ENCODE assay signal across 8 mouse cellular contexts in the genomic region with DNA sequence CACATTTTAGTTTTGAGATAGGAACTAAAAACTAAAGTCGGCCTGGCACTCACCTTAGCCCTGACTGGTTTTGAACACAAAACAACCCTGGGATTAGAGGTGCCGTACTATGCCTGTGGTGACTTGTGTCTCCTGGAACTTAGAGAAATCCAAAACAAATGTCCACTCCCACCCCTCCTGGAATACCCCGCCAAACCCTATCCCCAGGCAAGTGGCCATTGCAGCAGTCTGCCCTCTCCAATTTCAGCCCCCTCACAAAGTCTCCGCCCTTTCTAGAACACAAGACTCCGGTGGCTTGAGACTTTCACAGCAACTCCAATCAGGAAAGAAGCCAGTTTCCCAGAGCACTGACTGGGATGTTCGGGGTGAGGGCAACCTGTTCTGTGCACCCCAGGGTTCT. TPM values are rescaled to one million over a fixed set of nuclear protein-coding genes. Genes with fewer than 3 reads are reported as not detected.
DNase-seq lines count a peak whose midpoint lies in the region; ATAC-seq and TF ChIP-seq lines count a peak whose summit lies in the region.

A gene (plus strand): TSS at position 275 of the 400 bp plus-strand sequence.

- TF ChIP-seq EP300 in ES-Bruce4 (IDR thresholded peaks at IDR 0.05; ENCODE audit: insufficient read depth, low read depth, low read length): no peak

- H3K4me1 ChIP-seq in ES-Bruce4 (ENCODE audit: control insufficient read depth, insufficient read depth, low read length): peaks cover 3% of the 10 kb centered on the region
- peaks cover 28% of the 10 kb centered on the region for H3K4me1 ChIP-seq in forebrain, embryonic 10.5 days
- peaks cover 13% of the 10 kb centered on the region for H3K4me1 ChIP-seq in limb, embryonic 15.5 days
- peaks cover 8% of the 10 kb centered on the region; the same call in 1 of the 2 replicates for H3K4me1 ChIP-seq in stomach, embryonic 15.5 days

- 33% methylated on average over 6 of the region's 6 CpGs for WGBS in forebrain, embryonic 10.5 days
- WGBS in limb, embryonic 15.5 days: 21% methylated on average over 6 of the region's 6 CpGs
- 32% methylated on average over 6 of the region's 6 CpGs for WGBS in stomach, embryonic 15.5 days

- peak within 1 kb of the TSS; percentile 89 for H3K9ac ChIP-seq in ES-Bruce4 (ENCODE audit: low read depth, poor library complexity, severe bottlenecking)
- H3K9ac ChIP-seq in limb, embryonic 15.5 days: peak within 1 kb of the TSS; percentile 95
- peak within 1 kb of the TSS; percentile 86 for H3K9ac ChIP-seq in stomach, embryonic 15.5 days

- peak; percentile 4; the same call in 1 of the 2 replicates for ATAC-seq in frontal cortex, adult (ENCODE audit: low TSS enrichment)
- no peak for ATAC-seq in limb, embryonic 15.5 days (ENCODE audit: insufficient number of reproducible peaks, low FRiP score, low TSS enrichment, low read depth)
- ATAC-seq in stomach, embryonic 15.5 days (ENCODE audit: insufficient read depth, low FRiP score, low read depth): no peak; the same call in 1 of the 2 replicates

- no peak for TF ChIP-seq POLR2A in ES-Bruce4 (IDR thresholded peaks at IDR 0.05; ENCODE audit: insufficient read depth, low read length)

- no peak for DNase-seq in frontal cortex, postnatal 14 days (ENCODE audit: low spot score in 2 of 2)
- DNase-seq in forebrain, embryonic 10.5 days (ENCODE audit: extremely low spot score, low spot score): no peak
- DNase-seq in heart, postnatal 4 days: no peak
- DNase-seq in retina, embryonic 14.5 days (ENCODE audit: low spot score): no peak

- H3K27ac ChIP-seq in ES-Bruce4 (ENCODE audit: insufficient read depth, low read length): peak within 1 kb of the TSS; percentile 52
- peak within 1 kb of the TSS; percentile 97 for H3K27ac ChIP-seq in forebrain, embryonic 10.5 days
- H3K27ac ChIP-seq in limb, embryonic 15.5 days: 0 out of 2 replicates have a peak within 1 kb of the TSS, but pooled peaks have one; percentile 8
- no peak within 1 kb of the TSS for H3K27ac ChIP-seq in stomach, embryonic 15.5 days

- peak within 1 kb of the TSS; percentile 91 for H3K4me3 ChIP-seq in ES-Bruce4 (ENCODE audit: low read depth, low read length)
- peak within 1 kb of the TSS; percentile 95 for H3K4me3 ChIP-seq in forebrain, embryonic 10.5 days
- H3K4me3 ChIP-seq in limb, embryonic 15.5 days: peak within 1 kb of the TSS; percentile 94
- H3K4me3 ChIP-seq in stomach, embryonic 15.5 days (replicated peaks): peak within 1 kb of the TSS; percentile 83

- H3K27me3 ChIP-seq in ES-Bruce4 (ENCODE audit: control insufficient read depth, insufficient read depth, low read length, poor library complexity, severe bottlenecking): no peaks in the 10 kb centered on the region
- no peaks in the 10 kb centered on the region for H3K27me3 ChIP-seq in forebrain, embryonic 10.5 days (ENCODE audit: poor library complexity, severe bottlenecking)
- H3K27me3 ChIP-seq in limb, embryonic 15.5 days: no peaks in the 10 kb centered on the region
- H3K27me3 ChIP-seq in stomach, embryonic 15.5 days (replicated peaks): no peaks in the 10 kb centered on the region

- peak within 1 kb of the TSS; percentile 76 for H3K4me2 ChIP-seq in limb, embryonic 15.5 days
- peak within 1 kb of the TSS; percentile 79 for H3K4me2 ChIP-seq in stomach, embryonic 15.5 days

- no peaks in the 10 kb centered on the region for H3K36me3 ChIP-seq in ES-Bruce4 (ENCODE audit: control insufficient read depth, insufficient read depth, low read length, poor library complexity, severe bottlenecking)
- H3K36me3 ChIP-seq in forebrain, embryonic 10.5 days (replicated peaks): peaks cover 25% of the 10 kb centered on the region
- H3K36me3 ChIP-seq in limb, embryonic 15.5 days: peaks cover 14% of the 10 kb centered on the region
- 0 out of 2 replicates have a peak, but pooled peaks cover 9% of the 10 kb centered on the region for H3K36me3 ChIP-seq in stomach, embryonic 15.5 days

- no peaks in the 10 kb centered on the region for H3K9me3 ChIP-seq in ES-Bruce4 (replicated peaks; ENCODE audit: control insufficient read depth, insufficient read depth, low read length, poor library complexity, severe bottlenecking)
- H3K9me3 ChIP-seq in forebrain, embryonic 10.5 days: no peaks in the 10 kb centered on the region
- H3K9me3 ChIP-seq in limb, embryonic 15.5 days: no peaks in the 10 kb centered on the region
- H3K9me3 ChIP-seq in stomach, embryonic 15.5 days: no peaks in the 10 kb centered on the region

- TF ChIP-seq CTCF in ES-Bruce4 (IDR thresholded peaks at IDR 0.05; ENCODE audit: low read depth, low read length): no peak

RNA-seq across cellular contexts. Expression of the gene that starts here (rescaled TPM):
- 37.9 and 38.1 TPM in 2 replicates for polyA plus RNA-seq in ES-Bruce4 (2011; ENCODE audit: insufficient read depth, insufficient read length, low read depth, missing spikeins)
- polyA plus RNA-seq in forebrain, embryonic 10.5 days (2016; fragmentation: Nextera tagmentation; extraction: Ambion mirVana): 168 and 172 TPM in 2 replicates
- 100 to 1,000 TPM; 232 to 238 TPM for total RNA-seq in heart, postnatal 4 days (2021)
- 102 and 104 TPM in 2 replicates for polyA plus RNA-seq in limb, embryonic 15.5 days (2015; fragmentation: Nextera tagmentation; extraction: Ambion mirVana)
- 149 and 164 TPM in 2 replicates for polyA plus RNA-seq in stomach, embryonic 15.5 days (2015; fragmentation: Nextera tagmentation; extraction: Ambion mirVana)
